Mouse (Mus musculus) limb, embryonic 10.5 days (tissue): ENCODE measurements around the gene Xrcc4. TPM values are rescaled to one million over a fixed set of nuclear protein-coding genes. Genes with fewer than 3 reads are reported as not detected.
A peak's percentile ranks its signal among the peaks of the same experiment; 100 is the strongest.
"Not testable (repeated sequence)": the region's sequence is repeated elsewhere in the genome, so short reads cannot be mapped to it uniquely, and the experiment has no call there.

ENCODE experiments used
- DNase-seq: peaks from one replicate; pipeline ENCODE4 v3.0.0-alpha.2; 2017; ENCODE audit warnings: low spot score
- H3K27ac ChIP-seq: fragments of 300-500 bp; sonication (generic); 2 replicates; pipeline ENCODE4 v1.5.1; 2016; ENCODE audit warnings: mild to moderate bottlenecking
- H3K27me3 ChIP-seq: fragments of 300-500 bp; sonication (generic); 2 replicates; pipeline ENCODE4 v1.6.1; 2016; ENCODE audit warnings: low read depth, mild to moderate bottlenecking; ENCODE audit not compliant: poor library complexity, severe bottlenecking
- H3K36me3 ChIP-seq: fragments of 300-500 bp; sonication (generic); 2 replicates; pipeline ENCODE4 v1.6.1; 2016; ENCODE audit warnings: mild to moderate bottlenecking, moderate library complexity
- H3K4me1 ChIP-seq: fragments of 300-500 bp; sonication (generic); 2 replicates; pipeline ENCODE4 v1.6.1; 2016
- H3K4me3 ChIP-seq: fragments of 300-500 bp; sonication (generic); 2 replicates; pipeline ENCODE4 v1.5.1; 2016; ENCODE audit warnings: mild to moderate bottlenecking, moderate library complexity
- H3K9me3 ChIP-seq: fragments of 300-500 bp; sonication (generic); replicated peaks from 2 replicates; pipeline ENCODE4 v1.6.1; 2016; ENCODE audit warnings: mild to moderate bottlenecking
- WGBS: fragments of 180-500 bp; shearing (Covaris S2); methylation state at CpG from one replicate; pipeline ENCODE4 v1.1.7; 2016; 5-methylcytosine and 5-hydroxymethylcytosine counted together
- polyA plus RNA-seq: library from polyadenylated mRNA; unstranded; fragments of >200 nt; fragmentation: Nextera tagmentation; extraction: Ambion mirVana; gene quantifications from 2 replicates; pipeline ENCODE4 v1.2.1, GENCODE M21; 2016

Gene Xrcc4
- polyA plus RNA-seq, 1 experiment from 2014 or later, result 8.1 TPM

DNA sequence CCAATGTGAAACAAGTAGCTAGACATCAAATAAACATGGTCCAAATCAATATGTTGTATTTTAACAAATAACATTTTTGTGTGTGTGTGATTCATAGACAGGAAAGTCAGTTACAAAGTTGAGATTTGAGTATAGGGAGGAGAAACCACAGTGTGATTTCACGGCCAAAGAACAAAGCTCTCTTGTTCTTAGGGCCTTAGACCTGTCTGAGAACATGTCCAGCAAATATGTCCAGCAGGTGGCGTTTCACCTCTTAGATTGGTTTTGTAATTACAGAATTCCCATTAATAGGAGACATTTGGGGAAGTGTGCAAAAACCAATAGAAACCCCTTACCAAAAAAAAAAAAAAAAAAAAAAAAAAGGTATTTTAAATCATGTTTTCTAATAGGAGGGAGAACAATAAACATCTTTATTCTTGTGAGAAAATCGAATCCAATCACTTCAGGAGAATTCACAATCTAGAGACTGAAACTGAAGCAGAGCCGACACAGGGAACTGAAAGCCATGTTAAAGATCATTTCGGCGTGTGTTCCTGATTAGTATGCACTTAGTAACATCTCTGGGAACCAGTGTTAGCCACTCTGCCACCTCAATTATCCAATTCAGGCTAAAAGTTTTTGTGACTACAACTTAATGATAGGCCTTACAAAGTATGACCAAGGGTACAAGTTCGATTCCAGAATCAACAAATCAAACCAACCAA, 310.0 kb downstream of the Xrcc4 start:
- Histone ChIP-seq H3K36me3 (no peaks in the 10 kb centered on the region), H3K4me1 (peaks cover 10% of the 10 kb centered on the region), H3K9me3 (no peaks in the 10 kb centered on the region), H3K27ac (peak overlapping the region; percentile 64), H3K4me3 (no peak overlapping the region), H3K27me3 (no peaks in the 10 kb centered on the region)
- 65% methylated on average over 7 of the region's 7 CpGs for WGBS
- DNase-seq, result peak; percentile 57

DNA sequence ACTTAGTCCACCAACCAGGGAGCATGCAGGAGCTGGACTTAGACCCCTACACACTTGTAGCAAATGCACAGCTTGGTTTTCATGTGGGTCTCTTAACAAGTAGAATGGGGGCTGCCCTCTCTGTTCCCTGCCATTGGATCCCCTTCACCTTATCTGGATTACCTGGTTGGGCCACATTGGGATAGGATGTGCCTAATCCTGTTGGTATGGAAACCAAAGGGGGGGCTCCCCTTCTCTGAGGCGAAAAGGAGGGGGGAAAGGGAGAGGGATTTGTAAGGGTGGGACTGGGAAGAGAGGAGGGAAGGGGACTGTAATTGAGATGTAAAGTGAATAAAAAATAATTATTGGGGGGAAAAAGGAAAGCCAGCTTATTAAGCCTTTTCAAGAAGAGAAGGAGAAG, 311.6 kb downstream of the Xrcc4 start:
- H3K4me3 ChIP-seq, result no peak overlapping the region
- H3K4me1 ChIP-seq, result peaks cover 12% of the 10 kb centered on the region
- H3K27ac ChIP-seq, result no peak overlapping the region
- 79% methylated on average over 1 of the region's 1 CpGs for WGBS
- no peaks in the 10 kb centered on the region for H3K36me3 ChIP-seq
- H3K9me3 ChIP-seq, result no peaks in the 10 kb centered on the region
- DNase-seq, result no peak
- H3K27me3 ChIP-seq, result no peaks in the 10 kb centered on the region

GRCm38 (mm10) chr13:89777146-89777545, 312.3 kb downstream of the Xrcc4 start:
- H3K9me3 ChIP-seq, result no peaks in the 10 kb centered on the region
- no peak for DNase-seq
- H3K4me3 ChIP-seq, result no peak overlapping the region
- peaks cover 12% of the 10 kb centered on the region for H3K4me1 ChIP-seq
- no peak overlapping the region for H3K27ac ChIP-seq
- H3K36me3 ChIP-seq, result no peaks in the 10 kb centered on the region
- 89% methylated on average over 1 of the region's 1 CpGs for WGBS
- H3K27me3 ChIP-seq, result no peaks in the 10 kb centered on the region

DNA sequence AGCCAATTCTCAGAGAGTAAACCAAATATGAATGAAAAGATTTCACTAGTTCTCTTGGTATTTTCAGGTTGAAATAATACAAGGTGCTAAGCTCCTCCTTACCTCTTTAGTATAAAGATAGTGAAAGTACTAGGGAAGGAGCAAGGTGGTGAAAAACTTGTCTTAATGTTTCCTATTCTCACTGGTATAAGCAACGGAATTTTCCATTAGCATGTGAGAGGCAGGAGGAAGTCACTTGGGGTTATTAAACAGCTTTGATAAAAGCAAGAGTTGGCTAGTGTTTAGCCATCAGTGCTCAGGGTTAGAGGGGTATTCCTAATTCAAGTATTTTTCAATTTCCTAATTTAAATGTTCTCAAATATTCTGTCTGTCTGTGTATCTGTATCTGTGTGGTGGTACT, 322.9 kb downstream of the Xrcc4 start:
- no peaks in the 10 kb centered on the region for H3K27me3 ChIP-seq
- no peaks in the 10 kb centered on the region for H3K36me3 ChIP-seq
- 82% methylated on average over 1 of the region's 1 CpGs for WGBS
- H3K9me3 ChIP-seq, result no peaks in the 10 kb centered on the region
- H3K4me1 ChIP-seq, result no peaks in the 10 kb centered on the region
- H3K4me3 ChIP-seq, result no peak overlapping the region
- H3K27ac ChIP-seq, result no peak overlapping the region
- no peak for DNase-seq

DNA sequence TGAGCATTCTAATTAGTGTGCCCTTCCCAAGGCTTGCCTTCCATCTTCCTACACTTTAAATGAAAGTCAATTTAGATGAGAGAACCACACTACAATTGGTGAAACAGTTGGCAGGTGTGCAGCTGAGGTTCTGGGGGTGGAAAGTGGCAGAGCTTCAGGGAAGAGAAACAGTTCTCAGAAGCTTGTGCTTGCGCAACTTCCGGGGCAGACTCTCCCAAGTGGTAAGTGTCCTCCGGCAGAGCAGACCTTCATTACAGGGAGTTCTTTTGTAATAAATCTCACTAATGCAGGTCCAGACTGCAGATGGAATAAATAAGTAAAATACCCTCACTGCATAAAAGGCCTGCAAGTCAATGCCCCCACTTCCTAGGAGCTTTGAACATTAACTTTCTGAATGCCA, 323.4 kb downstream of the Xrcc4 start:
- Histone ChIP-seq H3K9me3 (no peaks in the 10 kb centered on the region), H3K27me3 (no peaks in the 10 kb centered on the region), H3K27ac (no peak overlapping the region), H3K36me3 (no peaks in the 10 kb centered on the region), H3K4me1 (no peaks in the 10 kb centered on the region), H3K4me3 (no peak overlapping the region)
- DNase-seq, result no peak
- 88% methylated on average over 3 of the region's 3 CpGs for WGBS

DNA sequence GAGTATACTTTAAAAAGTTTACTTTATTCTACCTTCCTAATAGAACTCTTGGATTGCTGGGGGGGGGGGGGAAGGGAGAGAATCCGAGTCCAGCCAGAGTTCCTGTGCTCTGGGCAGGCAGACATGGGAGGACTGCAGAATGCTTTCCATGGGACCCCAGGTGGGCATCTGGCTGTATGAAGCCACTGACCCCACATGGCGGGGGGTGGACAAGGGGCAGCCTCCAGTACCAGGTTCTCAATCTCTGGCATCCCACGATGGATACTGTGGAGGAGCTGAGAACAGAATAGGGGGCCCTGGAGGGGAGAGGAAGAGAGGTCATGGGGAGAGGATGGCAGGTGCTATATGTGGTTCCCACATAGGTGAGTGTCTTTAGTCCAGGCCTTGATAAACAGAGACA, 327.1 kb downstream of the Xrcc4 start:
- Histone ChIP-seq H3K27me3 (no peaks in the 10 kb centered on the region), H3K4me3 (no peak overlapping the region), H3K9me3 (no peaks in the 10 kb centered on the region), H3K27ac (no peak overlapping the region), H3K36me3 (no peaks in the 10 kb centered on the region), H3K4me1 (no peaks in the 10 kb centered on the region)
- no peak for DNase-seq
- 86% methylated on average over 3 of the region's 3 CpGs for WGBS

GRCm38 (mm10) chr13:89756347-89756746, 333.1 kb downstream of the Xrcc4 start:
- Histone ChIP-seq H3K27me3 (no peaks in the 10 kb centered on the region), H3K36me3 (no peaks in the 10 kb centered on the region), H3K4me1 (no peaks in the 10 kb centered on the region), H3K4me3 (no peak overlapping the region), H3K9me3 (no peaks in the 10 kb centered on the region), H3K27ac (no peak overlapping the region)
- DNase-seq, result no peak

DNA sequence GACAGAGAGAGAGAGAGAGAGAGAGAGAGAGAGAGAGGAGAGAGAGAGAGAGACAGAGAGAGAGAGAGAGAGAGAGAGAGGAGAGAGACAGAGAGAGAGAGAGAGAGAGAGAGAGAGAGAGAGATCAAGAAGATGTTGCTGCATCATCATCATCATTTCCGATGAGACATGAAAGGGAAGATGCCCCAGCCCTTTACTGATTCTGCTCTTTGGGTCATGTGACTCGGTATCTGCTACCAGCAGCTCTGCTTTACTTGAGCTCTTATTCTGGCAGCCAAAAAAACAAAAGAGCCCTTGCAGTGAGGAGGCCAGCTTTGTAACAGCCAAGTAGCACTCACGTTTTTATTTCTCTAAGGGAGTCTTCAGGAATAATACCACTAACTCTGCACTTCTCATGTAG, 338.8 kb downstream of the Xrcc4 start:
- DNase-seq, H3K27ac ChIP-seq, H3K9me3 ChIP-seq, H3K4me3 ChIP-seq, H3K36me3 ChIP-seq, H3K27me3 ChIP-seq, H3K4me1 ChIP-seq: not testable (repeated sequence)
- WGBS, result 38% methylated on average over 3 of the region's 3 CpGs

- Histone ChIP-seq H3K27ac (peak overlapping the region; percentile 97), H3K4me3 (peak overlapping the region; percentile 69), H3K27me3 (no peaks in the 10 kb centered on the region), H3K36me3 (no peaks in the 10 kb centered on the region), H3K4me1 (peaks cover 32% of the 10 kb centered on the region), H3K9me3 (no peaks in the 10 kb centered on the region)
- DNase-seq, result no peak
- WGBS, result 12% methylated on average over 8 of the region's 8 CpGs
Measured at GRCm38 (mm10) chr13:89743201-89743600, 346.2 kb downstream of the Xrcc4 start.

- under 1% methylated on average over 15 of the region's 15 CpGs for WGBS
- H3K9me3 ChIP-seq, result no peaks in the 10 kb centered on the region
- H3K4me3 ChIP-seq, result peak overlapping the region; percentile 69
- DNase-seq, result peak; percentile 64
- peak overlapping the region; percentile 97 for H3K27ac ChIP-seq
- peaks cover 33% of the 10 kb centered on the region for H3K4me1 ChIP-seq
- H3K36me3 ChIP-seq, result no peaks in the 10 kb centered on the region
- no peaks in the 10 kb centered on the region for H3K27me3 ChIP-seq
Measured at GRCm38 (mm10) chr13:89742686-89743200, 346.7 kb downstream of the Xrcc4 start.

GRCm38 (mm10) chr13:89741766-89742685, 347.4 kb downstream of the Xrcc4 start, which contains the start of gene Vcan:
Gene Vcan, minus strand, starts transcription at chr13:89742509.
- Histone ChIP-seq H3K4me3 (peak within 1 kb of the TSS; percentile 69), H3K27ac (peak within 1 kb of the TSS; percentile 97), H3K4me1 (peaks cover 36% of the 10 kb centered on the region), H3K9me3 (no peaks in the 10 kb centered on the region), H3K36me3 (peaks cover 2% of the 10 kb centered on the region), H3K27me3 (no peaks in the 10 kb centered on the region)
- under 1% methylated on average over 40 of the region's 40 CpGs for WGBS
- peak; percentile 80 for DNase-seq

- Histone ChIP-seq H3K36me3 (peaks cover 7% of the 10 kb centered on the region), H3K27ac (peak overlapping the region; percentile 97), H3K4me3 (peak overlapping the region; percentile 69), H3K27me3 (no peaks in the 10 kb centered on the region), H3K9me3 (no peaks in the 10 kb centered on the region), H3K4me1 (peaks cover 38% of the 10 kb centered on the region)
- under 1% methylated on average over 14 of the region's 14 CpGs for WGBS
- peak; percentile 80 for DNase-seq
Measured at GRCm38 (mm10) chr13:89741116-89741551, 348.3 kb downstream of the Xrcc4 start.
